Mouse (Mus musculus) retina, adult 2 months (tissue): ENCODE measurements at regions not wholly inside any gene's neighbourhood (a gene's known extent, or its start where the extent isn't known, plus 50 kb on each side); places are given as distances from the start of the nearest gene placed in this dataset.

ENCODE experiments used
- DNase-seq: peaks from one replicate; pipeline ENCODE4 v3.0.0-alpha.2; 2012; ENCODE audit warnings: low read depth, low spot score

DNA sequence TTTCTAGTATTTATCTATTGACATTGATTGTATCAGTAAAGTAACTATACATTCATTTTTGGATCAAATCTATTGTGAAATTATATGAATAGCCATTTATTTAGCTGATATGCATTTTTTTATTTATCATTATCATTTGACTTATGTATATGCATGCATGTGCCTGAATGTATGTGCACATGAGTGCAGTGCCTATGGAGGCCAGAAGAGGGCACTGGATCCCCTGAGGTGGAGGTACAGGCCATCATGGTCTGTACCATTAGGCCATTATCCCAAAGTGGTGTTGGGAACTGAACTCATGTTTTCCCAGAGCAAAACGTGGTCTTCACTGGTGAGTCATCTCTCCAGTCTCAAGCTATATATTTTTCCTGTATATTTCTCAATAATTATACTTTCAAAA is 63.5 kb upstream of the Nrsn1 start:
- no peak for DNase-seq
